Mouse (Mus musculus) brain, embryonic 14.5 days (tissue): ENCODE data around the gene Slco3a1.

ENCODE experiments used
- CTCF ChIP-seq: fragments of 200-500 bp; IDR thresholded peaks from 2 replicates; pipeline ENCODE4 v1.5.1; 2012; ENCODE audit warnings: inconsistent platforms, mild to moderate bottlenecking, moderate library complexity, borderline replicate concordance; ENCODE audit not compliant: insufficient read depth, insufficient read length; ENCODE audit errors: extremely low read depth
- POLR2A ChIP-seq: fragments of 200-500 bp; IDR thresholded peaks from 2 replicates; pipeline ENCODE4 v1.6.1; 2012; ENCODE audit warnings: mild to moderate bottlenecking, inconsistent platforms, borderline replicate concordance; ENCODE audit not compliant: poor library complexity, insufficient read depth, insufficient read length, severe bottlenecking; ENCODE audit errors: extremely low read depth

DNA sequence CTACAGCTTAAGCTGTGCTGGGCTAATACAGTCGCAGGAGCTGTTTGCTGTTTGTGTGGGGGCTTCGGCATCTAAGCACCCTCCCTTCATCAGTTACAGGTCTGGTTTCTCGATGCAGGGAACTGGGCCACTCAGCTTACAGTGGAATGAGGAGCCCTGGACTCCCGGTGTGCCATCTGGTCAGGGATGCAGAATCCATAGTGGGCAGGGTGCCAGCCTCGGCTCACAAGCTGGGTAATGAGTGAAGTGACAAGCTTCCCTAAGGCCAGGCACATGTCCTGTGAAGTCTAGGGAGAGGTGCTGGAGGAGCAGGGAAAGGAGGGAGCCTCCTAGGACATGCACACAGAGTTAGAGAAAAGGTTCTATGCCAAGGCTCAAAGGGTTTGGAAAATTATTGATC, 168.3 kb downstream of the Slco3a1 start:
- no peak for TF ChIP-seq CTCF
- TF ChIP-seq POLR2A, result no peak
